Mouse (Mus musculus) liver, postnatal 0 days (tissue): ENCODE measurements around the gene Gm17349.

Experiments used
- CTCF ChIP-seq: sonication (generic); IDR thresholded peaks from 2 replicates; pipeline ENCODE4 v1.5.1; 2016; ENCODE audit warnings: antibody characterized with exemption, low read depth
- EP300 ChIP-seq: IDR thresholded peaks from 2 replicates; pipeline ENCODE4 v1.6.1; 2016; ENCODE audit warnings: antibody characterized with exemption, low read depth, mild to moderate bottlenecking

DNA sequence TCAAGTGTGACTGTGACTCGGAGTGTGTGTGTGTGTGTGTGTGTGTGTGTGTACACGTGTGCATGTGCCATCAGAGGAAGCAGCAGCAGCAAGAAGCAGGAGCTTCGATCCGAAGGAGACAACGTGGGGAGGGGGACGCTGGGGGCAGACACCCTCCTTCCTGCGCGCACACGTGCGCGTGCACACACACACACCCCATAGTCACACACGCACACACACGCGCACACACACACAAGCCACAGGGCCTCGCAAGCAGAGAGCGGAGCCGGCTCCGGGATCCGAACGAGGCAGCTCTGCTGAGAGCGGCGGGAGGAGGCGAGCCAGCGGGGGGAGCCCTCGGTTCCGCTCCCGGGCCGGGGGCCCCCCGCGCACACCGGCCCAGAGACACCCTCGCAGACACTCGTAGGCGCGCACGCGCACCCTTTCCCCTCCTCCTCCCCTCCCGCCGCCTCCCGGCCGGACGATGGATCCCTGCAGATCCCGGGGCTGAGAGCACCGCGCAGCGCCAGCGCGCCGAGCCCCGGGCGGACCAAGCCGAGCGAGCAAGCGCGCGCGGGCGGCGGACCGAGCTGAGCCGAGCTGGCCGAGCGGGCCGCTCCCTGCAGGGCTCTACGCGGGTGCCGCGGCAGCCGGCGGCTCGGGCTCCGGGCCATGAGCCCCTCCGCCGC lies 35.0 kb downstream of the Gm17349 start, which contains the start of gene Asic1:
- TF ChIP-seq CTCF = no peak
- TF ChIP-seq EP300 = no peak
